ENCODE assay signal across 9 mouse cellular contexts in genomic region chr11:105347162-105348161, GRCm38 (mm10). TPM values are rescaled to one million over a fixed set of nuclear protein-coding genes. Genes with fewer than 3 reads are reported as not detected.
A peak's percentile ranks its signal among the peaks of the same experiment; 100 is the strongest.
DNase-seq lines count a peak whose midpoint lies in the region; ATAC-seq and TF ChIP-seq lines count a peak whose summit lies in the region.
"Had no signal": no experiment of that assay in that cellular context is flagged by ENCODE, and none has a peak within 500 bp of the region (broad histone marks: within the 10 kb centered on the region; RNA-seq: fewer than 3 reads in every experiment).

No protein-coding gene starts in this region.

- intact Hi-C loops in heart, postnatal 25 days (cut with DNase I), result loop anchor here (1.0 to 5.0 kb wide), 4 partner anchors 80 to 564 kb away; no protein-coding TSS in a partner anchor

- H3K9me3 ChIP-seq in ES-E14 (ENCODE audit: control insufficient read depth, insufficient read depth, low read depth, low read length), result no peaks in the 10 kb centered on the region
- no peaks in the 10 kb centered on the region for H3K9me3 ChIP-seq in forebrain, embryonic 15.5 days
- H3K9me3 ChIP-seq: limb, embryonic 13.5 days had no signal

- H3K4me2 ChIP-seq in forebrain, embryonic 15.5 days (replicated peaks), result no peak overlapping the region
- H3K4me2 ChIP-seq: limb, embryonic 13.5 days had no signal

- H3K9ac ChIP-seq in ES-E14 (ENCODE audit: insufficient read depth, low read depth, low read length, poor library complexity, severe bottlenecking), result no peak overlapping the region
- no peak overlapping the region for H3K9ac ChIP-seq in forebrain, embryonic 15.5 days (replicated peaks)
- H3K9ac ChIP-seq: limb, embryonic 13.5 days had no signal

- H3K4me3 ChIP-seq in ES-E14 (ENCODE audit: insufficient read depth in 1 of 2, low read depth in 1 of 2, low read length in 2 of 2, poor library complexity in 1 of 2, severe bottlenecking in 1 of 2), result no peak overlapping the region
- no peak overlapping the region for H3K4me3 ChIP-seq in forebrain, embryonic 15.5 days
- H3K4me3 ChIP-seq: limb, embryonic 13.5 days had no signal

- no peaks in the 10 kb centered on the region for H3K27me3 ChIP-seq in forebrain, embryonic 15.5 days
- H3K27me3 ChIP-seq: limb, embryonic 13.5 days had no signal

- in situ Hi-C loops in ES-E14 (cut with MboI; ENCODE audit: low sequenced_read_pairs in 2 of 2, unreplicated experiment in 2 of 2), result loop anchor here in 1 of 2 experiments (5.0 kb wide), 1 partner anchor 565 kb away; no protein-coding TSS in a partner anchor

- no peaks in the 10 kb centered on the region for H3K36me3 ChIP-seq in ES-E14 (ENCODE audit: control insufficient read depth, insufficient read depth, low read length, poor library complexity, severe bottlenecking)
- no peaks in the 10 kb centered on the region for H3K36me3 ChIP-seq in forebrain, embryonic 15.5 days

- 0 out of 2 replicates have a peak, but pooled peaks have one; percentile 64 for ATAC-seq in cerebellum, adult (ENCODE audit: insufficient number of reproducible peaks, low FRiP score, low TSS enrichment)
- peak; percentile 77 for ATAC-seq in forebrain, embryonic 15.5 days (replicated peaks)
- peak; percentile 26; the same call in 1 of the 2 replicates for ATAC-seq in neutrophil, adult 5-6 weeks (ENCODE audit: extremely low read depth, insufficient number of reproducible peaks, low FRiP score, poor library complexity, severe bottlenecking)

- no peak overlapping the region for H3K27ac ChIP-seq in ES-E14 (ENCODE audit: insufficient read depth, low read depth, low read length, poor library complexity, severe bottlenecking)
- H3K27ac ChIP-seq in forebrain, embryonic 15.5 days (replicated peaks), result no peak overlapping the region
- H3K27ac ChIP-seq: limb, embryonic 13.5 days had no signal

- peak; percentile 87 for DNase-seq in ES-E14 (ENCODE audit: low read depth, low spot score)
- DNase-seq in heart, postnatal 25 days (ENCODE audit: low spot score), result peak; percentile 51
- DNase-seq in layer of hippocampus, adult 11-12 months (ENCODE audit: low spot score), result peak; percentile 86
- peak; percentile 77 to 81 for DNase-seq in lung, adult 18-20 months
- DNase-seq in thymus, adult 18-20 months, result peak; percentile 26 to 48

- 62% methylated on average over 28 of the region's 28 CpGs for WGBS in forebrain, embryonic 15.5 days

- no peaks in the 10 kb centered on the region for H3K4me1 ChIP-seq in ES-E14 (ENCODE audit: control insufficient read depth in 2 of 2, insufficient read depth in 2 of 2, low read length in 2 of 2, poor library complexity in 1 of 2)
- H3K4me1 ChIP-seq in forebrain, embryonic 15.5 days, result no peaks in the 10 kb centered on the region

TF ChIP-seq in ES-E14, 5 proteins besides CTCF, POLR2A, EP300 and RAD21:
- TF ChIP-seq CHD2 (IDR thresholded peaks at IDR 0.05; ENCODE audit: low read depth, low read length) (no peak), ZNF384 (IDR thresholded peaks at IDR 0.05; ENCODE audit: low read depth, low read length) (no peak), ZC3H11A (IDR thresholded peaks at IDR 0.05; ENCODE audit: borderline replicate concordance, low read depth, low read length) (peak; percentile 82; the same call in 1 of the 2 replicates), MAFK (IDR thresholded peaks at IDR 0.05; ENCODE audit: insufficient read depth, low read depth, low read length) (no peak)

RNA-seq across cellular contexts. Expression of gene Mrc2, which starts 55.0 kb away (rescaled TPM):
- 15.9 and 16.5 TPM in 2 replicates for total RNA-seq in ES-E14 (2012; rRNA removed)
- 4.1 and 4.3 TPM in 2 replicates for polyA plus RNA-seq in forebrain, embryonic 15.5 days (2015; fragmentation: Nextera tagmentation; extraction: Ambion mirVana)
- 10 to 100 TPM; 20.9 to 23.4 TPM for total RNA-seq in heart, postnatal 25 days (2021)
- total RNA-seq in neutrophil, adult 5-6 weeks (2017), result 0.47 TPM in 1 of 2 replicates, not detected in the other

Comparison
In these comparisons a context has a peak if more than half of its experiments do, and no peak if none do; other contexts are left out.
1. DNase-seq: peak in every context shown above with its lines; median percentile 87 in ES-E14; 86 in layer of hippocampus, adult 11-12 months; 79 in lung, adult 18-20 months; 51 in heart, postnatal 25 days; 37 in thymus, adult 18-20 months.
2. ATAC-seq: peak in every context shown above with its lines; median percentile 77 in forebrain, embryonic 15.5 days; 64 in cerebellum, adult; 26 in neutrophil, adult 5-6 weeks.
3. RNA of gene Mrc2, which starts 55.0 kb away (total RNA-seq): 20.9 to 23.4 TPM in heart, postnatal 25 days and 15.9 to 16.5 TPM in ES-E14; 0.47 TPM in neutrophil, adult 5-6 weeks; every median in the first group is over 10 times any median in the second.